Mouse (Mus musculus): Measurements from ENCODE around the gene Mrpl24. TPM values are rescaled to one million over a fixed set of nuclear protein-coding genes. Genes with fewer than 3 reads are reported as not detected.

Gene Mrpl24
- total and polyA plus RNA-seq, 2 experiments from 2014 or later = 43.2 to 44.6 TPM

DNA sequence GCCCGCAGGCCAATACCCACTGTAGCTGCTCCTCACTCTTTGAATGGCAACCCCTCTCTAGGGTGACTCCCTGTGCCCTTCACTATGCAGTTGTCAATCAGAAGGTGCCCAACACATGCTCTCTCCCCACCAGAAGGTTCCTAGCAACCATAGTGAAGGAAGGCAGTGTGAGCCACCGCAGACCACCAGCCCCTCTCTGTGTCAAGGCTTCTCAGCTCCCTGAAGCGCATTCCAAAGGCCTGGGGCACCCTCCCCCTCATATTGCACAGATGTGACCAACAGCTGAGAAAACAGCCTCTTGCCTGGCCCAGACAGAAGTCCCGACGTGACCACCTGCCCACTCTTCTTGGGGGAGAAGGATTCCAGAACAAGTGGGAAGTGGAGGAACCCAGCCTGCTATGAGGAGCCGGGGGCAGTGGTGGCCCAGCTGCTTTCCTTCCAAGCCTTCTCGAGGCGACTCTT, 52.9 kb downstream of the Mrpl24 start:
- Histone ChIP-seq H3K4me1 (ENCODE audit: insufficient read depth, low read length) (peaks cover 12% of the 10 kb centered on the region), H3K9ac (replicated peaks; ENCODE audit: low read length) (no peak overlapping the region; the same call in 1 of the 2 replicates), H3K4me2 (ENCODE audit: low read depth, low read length) (peak overlapping the region; percentile 67), H3K36me3 (ENCODE audit: insufficient read depth, low read length) (no peaks in the 10 kb centered on the region), H3K27ac (no peak overlapping the region), H3K9me3 (ENCODE audit: low read length) (no peaks in the 10 kb centered on the region), H3K27me3 (ENCODE audit: insufficient read depth, low read length) (no peaks in the 10 kb centered on the region), H3K4me3 (ENCODE audit: low read length) (peak overlapping the region; percentile 47)
- DNase-seq (ENCODE audit: low spot score) (no peak), ATAC-seq (peak; percentile 75)
- 12% methylated on average over 8 of the region's 8 CpGs for WGBS
- no peak for TF ChIP-seq CTCF (IDR thresholded peaks at IDR 0.05; ENCODE audit: low read depth)

DNA sequence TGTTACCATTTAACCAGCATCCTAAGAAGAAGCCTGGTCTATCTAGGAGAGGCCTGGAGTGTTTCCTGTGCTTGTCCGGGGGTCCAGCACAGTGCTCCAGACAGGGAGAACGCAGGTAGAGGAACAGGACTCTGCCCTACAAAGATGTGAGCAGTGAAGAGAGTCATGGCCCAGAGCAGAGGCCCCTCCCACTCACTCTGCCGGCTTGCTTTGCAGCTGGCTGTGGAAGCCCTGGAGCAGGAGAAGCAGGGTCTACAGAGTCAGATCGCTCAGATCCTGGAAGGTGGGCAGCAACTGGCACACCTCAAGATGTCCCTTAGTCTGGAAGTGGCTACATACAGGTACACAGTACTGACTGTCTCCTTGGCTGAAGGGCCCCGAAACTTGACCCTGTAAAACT, 53.5 kb downstream of the Mrpl24 start:
- Histone ChIP-seq H3K4me2 (ENCODE audit: low read depth, low read length) (peak overlapping the region; percentile 67), H3K36me3 (ENCODE audit: insufficient read depth, low read length) (no peaks in the 10 kb centered on the region), H3K27me3 (ENCODE audit: insufficient read depth, low read length) (no peaks in the 10 kb centered on the region), H3K4me1 (ENCODE audit: insufficient read depth, low read length) (peaks cover 12% of the 10 kb centered on the region), H3K9me3 (ENCODE audit: low read length) (no peaks in the 10 kb centered on the region), H3K4me3 (ENCODE audit: low read length) (peak overlapping the region; percentile 47), H3K27ac (no peak overlapping the region; the same call in 1 of the 2 replicates), H3K9ac (replicated peaks; ENCODE audit: low read length) (no peak overlapping the region; the same call in 1 of the 2 replicates)
- WGBS = 19% methylated on average over 5 of the region's 5 CpGs
- ATAC-seq (no peak), DNase-seq (ENCODE audit: low spot score) (no peak)
- no peak for TF ChIP-seq CTCF (IDR thresholded peaks at IDR 0.05; ENCODE audit: low read depth)

Other genes starting within 250 kb of the Mrpl24 start
- gene Lrrc71, start 170.9 kb upstream of the Mrpl24 start, total RNA-seq (2014; rRNA removed) = 0.40 and 4.4 TPM in 2 replicates
- gene Lrrc71, start 170.9 kb upstream of the Mrpl24 start, polyA plus RNA-seq (2015; fragmentation: Nextera tagmentation; extraction: Ambion mirVana) = 0.77 and 1.2 TPM in 2 replicates
- 3.2 and 4.8 TPM in 2 replicates for gene Ntrk1, start 124.3 kb upstream of the Mrpl24 start, total RNA-seq (2014; rRNA removed)
- 5.2 and 5.4 TPM in 2 replicates for gene Ntrk1, start 124.3 kb upstream of the Mrpl24 start, polyA plus RNA-seq (2015; fragmentation: Nextera tagmentation; extraction: Ambion mirVana)
- gene Insrr, start 122.6 kb upstream of the Mrpl24 start, total RNA-seq (2014; rRNA removed) = 0.78 and 0.90 TPM in 2 replicates
- 0.33 and 0.44 TPM in 2 replicates for gene Insrr, start 122.6 kb upstream of the Mrpl24 start, polyA plus RNA-seq (2015; fragmentation: Nextera tagmentation; extraction: Ambion mirVana)
- 19.4 and 22.7 TPM in 2 replicates for gene Pear1, start 95.2 kb upstream of the Mrpl24 start, total RNA-seq (2014; rRNA removed)
- gene Pear1, start 95.2 kb upstream of the Mrpl24 start, polyA plus RNA-seq (2015; fragmentation: Nextera tagmentation; extraction: Ambion mirVana) = 6.4 and 7.4 TPM in 2 replicates
- not detected in 2 replicates for gene Sh2d2a, start 72.8 kb upstream of the Mrpl24 start, total RNA-seq (2014; rRNA removed)
- not detected in 2 replicates for gene Sh2d2a, start 72.8 kb upstream of the Mrpl24 start, polyA plus RNA-seq (2015; fragmentation: Nextera tagmentation; extraction: Ambion mirVana)
- gene Prcc, start 33.9 kb upstream of the Mrpl24 start, total RNA-seq (2014; rRNA removed) = 93.8 and 97.8 TPM in 2 replicates
- gene Prcc, start 33.9 kb upstream of the Mrpl24 start, polyA plus RNA-seq (2015; fragmentation: Nextera tagmentation; extraction: Ambion mirVana) = 20.8 and 20.9 TPM in 2 replicates
- gene Hdgf, start 13.2 kb upstream of the Mrpl24 start, total RNA-seq (2014; rRNA removed) = 82.1 and 82.7 TPM in 2 replicates
- gene Hdgf, start 13.2 kb upstream of the Mrpl24 start, polyA plus RNA-seq (2015; fragmentation: Nextera tagmentation; extraction: Ambion mirVana) = 145 and 148 TPM in 2 replicates
- 23.8 and 26.2 TPM in 2 replicates for gene Isg20l2, start 10.8 kb downstream of the Mrpl24 start, total RNA-seq (2014; rRNA removed)
- gene Isg20l2, start 10.8 kb downstream of the Mrpl24 start, polyA plus RNA-seq (2015; fragmentation: Nextera tagmentation; extraction: Ambion mirVana) = 19.1 and 20.1 TPM in 2 replicates
- gene Rrnad1, start 11.2 kb downstream of the Mrpl24 start, total RNA-seq (2014; rRNA removed) = 19.4 and 36.4 TPM in 2 replicates
- gene Rrnad1, start 11.2 kb downstream of the Mrpl24 start, polyA plus RNA-seq (2015; fragmentation: Nextera tagmentation; extraction: Ambion mirVana) = 18.1 and 19.3 TPM in 2 replicates
- 9.8 and 28.6 TPM in 2 replicates for gene Crabp2, start 29.2 kb downstream of the Mrpl24 start, total RNA-seq (2014; rRNA removed)
- 44.5 and 46.3 TPM in 2 replicates for gene Crabp2, start 29.2 kb downstream of the Mrpl24 start, polyA plus RNA-seq (2015; fragmentation: Nextera tagmentation; extraction: Ambion mirVana)
- 37.2 and 40.0 TPM in 2 replicates for gene Nes, start 51.6 kb downstream of the Mrpl24 start, total RNA-seq (2014; rRNA removed)
- gene Nes, start 51.6 kb downstream of the Mrpl24 start, polyA plus RNA-seq (2015; fragmentation: Nextera tagmentation; extraction: Ambion mirVana) = 14.9 and 15.7 TPM in 2 replicates
- 318 and 347 TPM in 2 replicates for gene Bcan, start 80.7 kb downstream of the Mrpl24 start, total RNA-seq (2014; rRNA removed)
- gene Bcan, start 80.7 kb downstream of the Mrpl24 start, polyA plus RNA-seq (2015; fragmentation: Nextera tagmentation; extraction: Ambion mirVana) = 229 and 237 TPM in 2 replicates
- gene Hapln2, start 108.1 kb downstream of the Mrpl24 start, total RNA-seq (2014; rRNA removed) = 0.47 and 0.50 TPM in 2 replicates
- 1.2 and 1.5 TPM in 2 replicates for gene Hapln2, start 108.1 kb downstream of the Mrpl24 start, polyA plus RNA-seq (2015; fragmentation: Nextera tagmentation; extraction: Ambion mirVana)
- gene Gpatch4, start 123.6 kb downstream of the Mrpl24 start, total RNA-seq (2014; rRNA removed) = 6.3 and 9.0 TPM in 2 replicates
- 31.7 and 33.5 TPM in 2 replicates for gene Gpatch4, start 123.6 kb downstream of the Mrpl24 start, polyA plus RNA-seq (2015; fragmentation: Nextera tagmentation; extraction: Ambion mirVana)
- 87.7 and 90.0 TPM in 2 replicates for gene Naxe, start 139.0 kb downstream of the Mrpl24 start, total RNA-seq (2014; rRNA removed)
- gene Naxe, start 139.0 kb downstream of the Mrpl24 start, polyA plus RNA-seq (2015; fragmentation: Nextera tagmentation; extraction: Ambion mirVana) = 172 and 174 TPM in 2 replicates
- not detected in 2 replicates for gene Ttc24, start 158.8 kb downstream of the Mrpl24 start, total RNA-seq (2014; rRNA removed)
- not detected in 2 replicates for gene Ttc24, start 158.8 kb downstream of the Mrpl24 start, polyA plus RNA-seq (2015; fragmentation: Nextera tagmentation; extraction: Ambion mirVana)
- gene Iqgap3, start 162.5 kb downstream of the Mrpl24 start, total RNA-seq (2014; rRNA removed) = 8.0 and 9.6 TPM in 2 replicates
- gene Iqgap3, start 162.5 kb downstream of the Mrpl24 start, polyA plus RNA-seq (2015; fragmentation: Nextera tagmentation; extraction: Ambion mirVana) = 2.9 and 3.6 TPM in 2 replicates
- gene Mef2d, start 222.9 kb downstream of the Mrpl24 start, total RNA-seq (2014; rRNA removed) = 44.0 and 50.3 TPM in 2 replicates
- 13.4 and 19.2 TPM in 2 replicates for gene Mef2d, start 222.9 kb downstream of the Mrpl24 start, polyA plus RNA-seq (2015; fragmentation: Nextera tagmentation; extraction: Ambion mirVana)